Mouse (Mus musculus): ENCODE measurements around the gene Cpt1a.

- TF ChIP-seq CTCF (IDR thresholded peaks at IDR 0.05; ENCODE audit: extremely low read depth, insufficient read depth, insufficient read length, insufficient replicate concordance) = no peak
- no peak for TF ChIP-seq POLR2A (IDR thresholded peaks at IDR 0.05; ENCODE audit: low read depth, low read length)
Observed at GRCm38 (mm10) chr19:3292993-3293392, 29.1 kb upstream of the Cpt1a start.

All from spleen, adult 2 months (tissue).